Mouse (Mus musculus) stomach, embryonic 16.5 days (tissue): Measurements from ENCODE around the gene C130050O18Rik. TPM values are rescaled to one million over a fixed set of nuclear protein-coding genes. Genes with fewer than 3 reads are reported as not detected.
A peak's percentile ranks its signal among the peaks of the same experiment; 100 is the strongest.

Source experiments
- ATAC-seq: fragments of 200-750 bp; cut with Nextera tagmentation; 2 replicates; pipeline ENCODE4 v1.8.0; 2017; ENCODE audit warnings: moderate number of reproducible peaks, moderate TSS enrichment; ENCODE audit not compliant: insufficient read depth, low FRiP score
- H3K27ac ChIP-seq: fragments of 300-500 bp; sonication (generic); 2 replicates; pipeline ENCODE4 v1.5.1; 2014; ENCODE audit warnings: low read length
- H3K27me3 ChIP-seq: fragments of 300-500 bp; sonication (generic); 2 replicates; pipeline ENCODE4 v1.6.1; 2014; ENCODE audit warnings: low read length, control low read depth, mixed read lengths; ENCODE audit not compliant: control insufficient read depth, insufficient read depth
- H3K36me3 ChIP-seq: fragments of 300-500 bp; sonication (generic); 2 replicates; pipeline ENCODE4 v1.6.1; 2014; ENCODE audit warnings: low read length; ENCODE audit not compliant: control insufficient read depth, insufficient read depth
- H3K4me1 ChIP-seq: fragments of 300-500 bp; sonication (generic); 2 replicates; pipeline ENCODE4 v1.6.1; 2014; ENCODE audit warnings: low read length, control low read depth, mixed read lengths; ENCODE audit not compliant: control insufficient read depth, insufficient read depth
- H3K4me2 ChIP-seq: fragments of 300-500 bp; sonication (generic); 2 replicates; pipeline ENCODE4 v1.6.1; 2014; ENCODE audit warnings: low read depth, low read length, mixed read lengths
- H3K4me3 ChIP-seq: fragments of 300-500 bp; sonication (generic); replicated peaks from 2 replicates; pipeline ENCODE4 v1.5.1; 2014; ENCODE audit warnings: mild to moderate bottlenecking, low read length
- H3K9ac ChIP-seq: fragments of 300-500 bp; sonication (generic); 2 replicates; pipeline ENCODE4 v1.6.1; 2014; ENCODE audit warnings: low read length
- H3K9me3 ChIP-seq: fragments of 300-500 bp; sonication (generic); replicated peaks from 2 replicates; pipeline ENCODE4 v1.6.1; 2016; ENCODE audit warnings: low read length, control low read depth; ENCODE audit not compliant: control insufficient read depth
- WGBS: fragments of 180-500 bp; shearing (Covaris S2); extraction: QIAGEN DNeasy Blood & Tissue Kit; methylation state at CpG from one replicate; pipeline ENCODE4 v1.1.7; 2014; 5-methylcytosine and 5-hydroxymethylcytosine counted together
- polyA plus RNA-seq: library from polyadenylated mRNA; unstranded; fragments of >200 nt; fragmentation: Nextera tagmentation; extraction: Ambion mirVana; gene quantifications from 2 replicates; pipeline ENCODE4 v1.2.1, GENCODE M21; 2015

The C130050O18Rik gene
- polyA plus RNA-seq, 1 experiment from 2014 or later, result 0.80 TPM

- ATAC-seq, result no peak
- no peaks in the 10 kb centered on the region for H3K9me3 ChIP-seq
- peaks cover 39% of the 10 kb centered on the region for H3K4me1 ChIP-seq
- H3K4me3 ChIP-seq, result no peak overlapping the region
- H3K27me3 ChIP-seq, result no peaks in the 10 kb centered on the region
- H3K4me2 ChIP-seq, result no peak overlapping the region
- no peaks in the 10 kb centered on the region for H3K36me3 ChIP-seq
- H3K27ac ChIP-seq, result peak overlapping the region; percentile 75; the same call in 1 of the 2 replicates
- 0 out of 2 replicates have a peak overlapping the region, but pooled peaks have one; percentile 41 for H3K9ac ChIP-seq
- 78% methylated on average over 7 of the region's 7 CpGs for WGBS
These were observed 26.9 kb upstream of the C130050O18Rik start for GRCm38 (mm10) chr5:139378271-139378556.

- Histone ChIP-seq H3K9me3 (no peaks in the 10 kb centered on the region), H3K4me3 (no peak overlapping the region), H3K27ac (peak overlapping the region; percentile 75), H3K4me2 (peak overlapping the region; percentile 36), H3K4me1 (peaks cover 40% of the 10 kb centered on the region), H3K9ac (peak overlapping the region; percentile 37; the same call in 1 of the 2 replicates), H3K36me3 (no peaks in the 10 kb centered on the region), H3K27me3 (no peaks in the 10 kb centered on the region)
- WGBS, result 27% methylated on average over 21 of the region's 21 CpGs
- ATAC-seq, result peak; percentile 39; the same call in 1 of the 2 replicates
These were observed 26.0 kb upstream of the C130050O18Rik start for GRCm38 (mm10) chr5:139378986-139379629.

- peaks cover 44% of the 10 kb centered on the region for H3K4me1 ChIP-seq
- no peaks in the 10 kb centered on the region for H3K27me3 ChIP-seq
- ATAC-seq, result no peak
- H3K27ac ChIP-seq, result peak overlapping the region; percentile 75
- H3K4me3 ChIP-seq, result peak overlapping the region; percentile 68
- peak overlapping the region; percentile 80 for H3K4me2 ChIP-seq
- WGBS, result 15% methylated on average over 8 of the region's 8 CpGs
- H3K9me3 ChIP-seq, result no peaks in the 10 kb centered on the region
- H3K9ac ChIP-seq, result peak overlapping the region; percentile 79
- H3K36me3 ChIP-seq, result no peaks in the 10 kb centered on the region
These were observed 25.2 kb upstream of the C130050O18Rik start for GRCm38 (mm10) chr5:139379771-139380384.

GRCm38 (mm10) chr5:139380385-139381248 lies 24.5 kb upstream of the C130050O18Rik start:
- Histone ChIP-seq H3K4me3 (peak overlapping the region; percentile 68), H3K36me3 (no peaks in the 10 kb centered on the region), H3K27ac (peak overlapping the region; percentile 75), H3K9me3 (no peaks in the 10 kb centered on the region), H3K4me2 (peak overlapping the region; percentile 80), H3K27me3 (no peaks in the 10 kb centered on the region), H3K4me1 (peaks cover 45% of the 10 kb centered on the region), H3K9ac (peak overlapping the region; percentile 79)
- peak; percentile 91 for ATAC-seq
- 2% methylated on average over 73 of the region's 73 CpGs for WGBS

GRCm38 (mm10) chr5:139381586-139382513 lies 23.2 kb upstream of the C130050O18Rik start:
- Histone ChIP-seq H3K27ac (peak overlapping the region; percentile 36; the same call in 1 of the 2 replicates), H3K4me3 (no peak overlapping the region), H3K27me3 (no peaks in the 10 kb centered on the region), H3K36me3 (no peaks in the 10 kb centered on the region), H3K4me1 (peaks cover 45% of the 10 kb centered on the region), H3K9ac (peak overlapping the region; percentile 23), H3K9me3 (no peaks in the 10 kb centered on the region), H3K4me2 (peak overlapping the region; percentile 2; the same call in 1 of the 2 replicates)
- 73% methylated on average over 17 of the region's 18 CpGs for WGBS
- ATAC-seq, result no peak

- Histone ChIP-seq H3K36me3 (no peaks in the 10 kb centered on the region), H3K9me3 (no peaks in the 10 kb centered on the region), H3K27ac (peak overlapping the region; percentile 36), H3K4me2 (peak overlapping the region; percentile 2; the same call in 1 of the 2 replicates), H3K27me3 (no peaks in the 10 kb centered on the region), H3K4me3 (no peak overlapping the region), H3K9ac (peak overlapping the region; percentile 27; the same call in 1 of the 2 replicates), H3K4me1 (peaks cover 41% of the 10 kb centered on the region)
- WGBS, result 55% methylated on average over 8 of the region's 8 CpGs
- no peak for ATAC-seq
These were observed 22.3 kb upstream of the C130050O18Rik start for GRCm38 (mm10) chr5:139382760-139383159.

- no peaks in the 10 kb centered on the region for H3K36me3 ChIP-seq
- ATAC-seq, result no peak
- H3K9me3 ChIP-seq, result no peaks in the 10 kb centered on the region
- H3K4me3 ChIP-seq, result no peak overlapping the region
- WGBS, result 79% methylated on average over 9 of the region's 9 CpGs
- no peak overlapping the region for H3K9ac ChIP-seq
- 0 out of 2 replicates have a peak overlapping the region, but pooled peaks have one; percentile 16 for H3K27ac ChIP-seq
- no peak overlapping the region; the same call in 1 of the 2 replicates for H3K4me2 ChIP-seq
- peaks cover 40% of the 10 kb centered on the region for H3K4me1 ChIP-seq
- no peaks in the 10 kb centered on the region for H3K27me3 ChIP-seq
These were observed 21.8 kb upstream of the C130050O18Rik start for GRCm38 (mm10) chr5:139383234-139383633.

- Histone ChIP-seq H3K4me3 (no peak overlapping the region), H3K4me2 (no peak overlapping the region), H3K27me3 (no peaks in the 10 kb centered on the region), H3K27ac (no peak overlapping the region), H3K9me3 (no peaks in the 10 kb centered on the region), H3K36me3 (no peaks in the 10 kb centered on the region), H3K4me1 (peaks cover 43% of the 10 kb centered on the region), H3K9ac (no peak overlapping the region)
- WGBS, result 45% methylated on average over 10 of the region's 10 CpGs
- ATAC-seq, result no peak
These were observed 20.5 kb upstream of the C130050O18Rik start for GRCm38 (mm10) chr5:139384531-139384930.
